Mouse (Mus musculus): ENCODE measurements around the gene Cops2. TPM values are rescaled to one million over a fixed set of nuclear protein-coding genes. Genes with fewer than 3 reads are reported as not detected.

Cops2 gene
- polyA plus RNA-seq, 1 experiment from 2014 or later, result 58.6 TPM

DNA sequence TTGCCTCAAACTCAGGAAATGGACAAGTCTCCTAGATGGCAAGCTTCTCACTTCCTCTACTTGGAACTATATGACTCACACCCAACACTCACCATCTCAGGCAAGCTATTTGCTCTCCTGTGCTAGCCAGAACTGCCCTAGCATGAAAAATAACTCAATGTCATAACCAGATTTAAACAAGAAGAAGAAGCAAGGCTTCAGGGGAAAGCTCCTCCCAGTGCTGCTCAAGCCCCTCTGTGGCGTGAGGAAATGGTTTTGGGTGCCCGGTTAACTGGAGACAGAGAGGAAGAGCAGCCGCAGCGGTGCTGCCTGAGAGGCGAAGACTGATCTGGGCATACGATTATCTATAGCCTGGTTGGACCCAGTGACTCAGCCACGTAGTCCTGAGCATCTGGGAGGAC, 67.5 kb downstream of the Cops2 start:
- no peak overlapping the region for H3K4me2 ChIP-seq (ENCODE audit: low read depth, low read length)
- no peaks in the 10 kb centered on the region for H3K36me3 ChIP-seq (ENCODE audit: control insufficient read depth, insufficient read depth)
- H3K9me3 ChIP-seq (replicated peaks; ENCODE audit: control insufficient read depth, low read length), result no peaks in the 10 kb centered on the region
- H3K9ac ChIP-seq (ENCODE audit: low read length), result no peak overlapping the region
- ATAC-seq (replicated peaks; ENCODE audit: extremely low read depth, insufficient read depth, low FRiP score), result no peak
- WGBS, result 59% methylated on average over 7 of the region's 7 CpGs
- H3K4me1 ChIP-seq (ENCODE audit: control insufficient read depth, insufficient read depth, low read length), result no peaks in the 10 kb centered on the region
- H3K27ac ChIP-seq (ENCODE audit: low read length), result no peak overlapping the region
- no peak overlapping the region for H3K4me3 ChIP-seq (ENCODE audit: low read length)
- no peaks in the 10 kb centered on the region for H3K27me3 ChIP-seq (ENCODE audit: control insufficient read depth, insufficient read depth, low read length)

DNA sequence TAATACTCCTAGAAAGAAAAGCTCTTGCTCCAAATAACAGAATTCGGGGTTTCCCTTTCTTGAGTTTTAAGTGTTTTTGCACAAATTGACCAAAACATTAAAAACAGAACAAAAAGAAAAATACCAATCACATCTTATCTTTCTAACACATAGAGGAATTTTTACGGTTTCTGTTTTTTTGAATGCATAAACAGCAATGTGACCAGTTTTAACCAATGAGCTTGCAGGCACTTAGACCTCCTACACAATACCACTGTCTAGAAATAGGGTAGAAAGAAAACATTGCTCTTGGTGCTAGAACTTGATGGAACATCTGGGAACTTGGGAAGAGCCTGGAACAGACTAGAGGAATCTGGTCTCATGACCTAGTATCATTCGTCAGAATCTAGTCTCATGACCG, 68.7 kb downstream of the Cops2 start:
- ATAC-seq (replicated peaks; ENCODE audit: extremely low read depth, insufficient read depth, low FRiP score), result no peak
- 91% methylated on average over 4 of the region's 4 CpGs for WGBS

DNA sequence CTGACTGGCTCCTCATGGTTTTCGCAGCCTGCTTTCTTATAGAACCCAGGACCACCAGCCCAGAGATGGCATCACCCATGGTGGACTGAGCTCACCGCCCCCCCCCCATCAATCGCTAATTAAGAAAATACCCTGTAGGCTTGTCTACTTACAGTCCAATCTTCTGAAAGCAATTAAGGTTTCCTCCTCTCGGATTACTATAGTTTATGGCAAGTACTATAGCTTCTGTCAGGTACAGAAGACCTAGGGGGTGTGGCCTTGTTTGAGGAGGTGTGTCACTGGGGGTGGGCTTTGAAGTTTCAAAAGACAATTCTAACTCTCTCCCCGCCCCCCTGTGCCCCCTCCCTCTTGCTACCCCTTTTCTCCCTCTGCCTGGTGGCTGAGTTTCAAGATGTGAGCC, 69.7 kb downstream of the Cops2 start:
- Histone ChIP-seq H3K4me1 (ENCODE audit: control insufficient read depth, insufficient read depth, low read length) (no peaks in the 10 kb centered on the region), H3K4me2 (ENCODE audit: low read depth, low read length) (no peak overlapping the region), H3K27me3 (ENCODE audit: control insufficient read depth, insufficient read depth, low read length) (no peaks in the 10 kb centered on the region), H3K27ac (ENCODE audit: low read length) (no peak overlapping the region), H3K9ac (ENCODE audit: low read length) (no peak overlapping the region), H3K9me3 (replicated peaks; ENCODE audit: control insufficient read depth, low read length) (no peaks in the 10 kb centered on the region), H3K36me3 (ENCODE audit: control insufficient read depth, insufficient read depth) (no peaks in the 10 kb centered on the region), H3K4me3 (ENCODE audit: low read length) (no peak overlapping the region)
- 81% methylated on average over 5 of the region's 5 CpGs for WGBS
- no peak for ATAC-seq (replicated peaks; ENCODE audit: extremely low read depth, insufficient read depth, low FRiP score)

More for the DNA sequence above, 68.7 kb downstream of the Cops2 start:
- no peak overlapping the region for H3K4me3 ChIP-seq (ENCODE audit: low read length)
- H3K27me3 ChIP-seq (ENCODE audit: control insufficient read depth, insufficient read depth, low read length), result no peaks in the 10 kb centered on the region
- H3K4me2 ChIP-seq (ENCODE audit: low read depth, low read length), result no peak overlapping the region
- H3K27ac ChIP-seq (ENCODE audit: low read length), result no peak overlapping the region
- no peaks in the 10 kb centered on the region for H3K36me3 ChIP-seq (ENCODE audit: control insufficient read depth, insufficient read depth)
- no peaks in the 10 kb centered on the region for H3K9me3 ChIP-seq (replicated peaks; ENCODE audit: control insufficient read depth, low read length)
- no peaks in the 10 kb centered on the region for H3K4me1 ChIP-seq (ENCODE audit: control insufficient read depth, insufficient read depth, low read length)
- H3K9ac ChIP-seq (ENCODE audit: low read length), result no peak overlapping the region

DNA sequence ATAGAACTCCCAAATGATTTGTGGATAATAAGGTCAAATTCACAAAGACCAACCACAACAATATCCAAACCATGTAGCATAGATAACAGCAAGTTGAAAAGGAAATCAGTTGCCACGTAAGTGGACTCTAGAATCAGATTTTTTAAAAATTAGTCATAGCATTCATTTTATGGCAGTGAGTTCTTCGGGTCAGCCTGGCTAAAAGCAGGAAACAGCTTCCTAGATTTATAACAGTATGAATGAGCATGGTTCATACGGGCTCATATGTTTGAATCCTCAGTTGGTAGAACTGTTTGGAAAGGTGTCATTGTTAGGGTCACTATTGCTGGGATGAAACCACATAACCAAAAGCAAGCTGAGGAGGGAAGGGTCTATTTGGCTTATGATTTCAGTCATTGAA, 70.2 kb downstream of the Cops2 start:
- ATAC-seq (replicated peaks; ENCODE audit: extremely low read depth, insufficient read depth, low FRiP score), result no peak
- Histone ChIP-seq H3K27ac (ENCODE audit: low read length) (no peak overlapping the region), H3K4me1 (ENCODE audit: control insufficient read depth, insufficient read depth, low read length) (peaks cover under 1% of the 10 kb centered on the region; the same call in 1 of the 2 replicates), H3K9ac (ENCODE audit: low read length) (no peak overlapping the region), H3K27me3 (ENCODE audit: control insufficient read depth, insufficient read depth, low read length) (no peaks in the 10 kb centered on the region), H3K36me3 (ENCODE audit: control insufficient read depth, insufficient read depth) (no peaks in the 10 kb centered on the region), H3K4me3 (ENCODE audit: low read length) (no peak overlapping the region), H3K4me2 (ENCODE audit: low read depth, low read length) (no peak overlapping the region), H3K9me3 (replicated peaks; ENCODE audit: control insufficient read depth, low read length) (no peaks in the 10 kb centered on the region)
- WGBS, result 59% methylated on average over 3 of the region's 3 CpGs

DNA sequence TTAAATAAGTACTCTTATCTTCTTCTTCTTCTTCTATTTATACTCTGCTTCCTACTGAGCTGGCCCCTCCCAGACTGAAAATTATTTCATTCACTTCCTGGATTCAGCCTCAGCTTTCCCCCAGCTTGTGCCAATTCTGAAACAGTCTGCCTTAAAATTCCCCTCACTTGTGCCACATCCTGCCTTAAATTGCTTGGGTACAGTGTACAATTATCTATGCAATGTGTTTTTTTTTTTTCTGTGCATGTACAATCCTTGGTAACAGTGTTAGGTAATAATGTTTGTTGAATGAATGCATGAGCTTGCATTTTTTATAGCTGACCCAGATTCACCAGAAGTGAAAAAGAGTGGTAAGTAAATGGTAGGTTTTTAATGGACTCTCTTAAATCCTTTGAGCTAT, 70.6 kb downstream of the Cops2 start:
- ATAC-seq (replicated peaks; ENCODE audit: extremely low read depth, insufficient read depth, low FRiP score), result no peak

DNA sequence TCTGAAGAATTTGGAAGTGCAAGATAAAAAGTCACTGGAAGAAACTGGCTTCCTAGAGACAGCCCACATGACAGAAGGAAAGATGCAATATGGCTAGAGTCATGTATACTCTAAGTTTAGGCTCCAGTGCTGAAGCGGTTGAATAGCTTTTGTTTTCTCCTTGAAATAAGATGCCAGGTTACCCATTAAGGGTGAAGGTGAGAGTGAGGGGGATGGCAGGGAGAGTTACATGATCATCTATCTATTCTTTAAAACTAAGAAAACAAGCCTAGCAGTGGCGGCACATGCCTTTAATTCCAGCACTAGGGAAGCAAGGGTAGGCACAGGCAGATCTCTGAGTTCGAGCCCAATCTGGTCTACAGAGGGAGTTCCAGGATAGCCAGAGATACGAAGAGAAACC, 73.9 kb downstream of the Cops2 start:
- H3K9me3 ChIP-seq (replicated peaks; ENCODE audit: control insufficient read depth, low read length), result no peaks in the 10 kb centered on the region
- no peak overlapping the region for H3K4me3 ChIP-seq (ENCODE audit: low read length)
- H3K9ac ChIP-seq (ENCODE audit: low read length), result no peak overlapping the region
- ATAC-seq (replicated peaks; ENCODE audit: extremely low read depth, insufficient read depth, low FRiP score), result no peak
- WGBS, result 57% methylated on average over 4 of the region's 4 CpGs
- H3K4me1 ChIP-seq (ENCODE audit: control insufficient read depth, insufficient read depth, low read length), result peaks cover 21% of the 10 kb centered on the region
- no peak overlapping the region for H3K27ac ChIP-seq (ENCODE audit: low read length)
- H3K36me3 ChIP-seq (ENCODE audit: control insufficient read depth, insufficient read depth), result no peaks in the 10 kb centered on the region
- H3K27me3 ChIP-seq (ENCODE audit: control insufficient read depth, insufficient read depth, low read length), result no peaks in the 10 kb centered on the region
- no peak overlapping the region for H3K4me2 ChIP-seq (ENCODE audit: low read depth, low read length)

More for the DNA sequence above, 70.6 kb downstream of the Cops2 start:
- Histone ChIP-seq H3K9me3 (replicated peaks; ENCODE audit: control insufficient read depth, low read length) (no peaks in the 10 kb centered on the region), H3K27ac (ENCODE audit: low read length) (no peak overlapping the region), H3K9ac (ENCODE audit: low read length) (no peak overlapping the region), H3K4me2 (ENCODE audit: low read depth, low read length) (no peak overlapping the region), H3K4me3 (ENCODE audit: low read length) (no peak overlapping the region), H3K4me1 (ENCODE audit: control insufficient read depth, insufficient read depth, low read length) (peaks cover 5% of the 10 kb centered on the region), H3K36me3 (ENCODE audit: control insufficient read depth, insufficient read depth) (no peaks in the 10 kb centered on the region), H3K27me3 (ENCODE audit: control insufficient read depth, insufficient read depth, low read length) (no peaks in the 10 kb centered on the region)

DNA sequence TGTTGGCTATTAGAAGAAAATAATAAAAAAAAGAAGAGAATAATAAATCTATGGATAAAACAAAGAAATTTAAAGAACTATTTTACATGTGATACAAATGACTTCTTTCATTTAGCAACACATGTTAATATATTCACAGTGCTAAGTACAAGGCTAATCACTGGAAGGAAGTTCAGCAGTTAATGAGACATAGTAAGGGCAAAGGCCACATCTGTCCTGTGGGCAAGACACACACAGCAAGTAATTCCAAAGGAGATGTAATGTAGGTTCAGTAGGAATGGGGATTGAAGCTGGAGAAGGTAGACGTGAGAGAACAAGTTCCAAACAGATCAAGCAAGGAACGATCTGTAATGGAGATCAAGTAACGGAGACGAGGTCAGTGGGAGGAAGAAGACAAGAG, 74.5 kb downstream of the Cops2 start:
- ATAC-seq (replicated peaks; ENCODE audit: extremely low read depth, insufficient read depth, low FRiP score), result no peak

DNA sequence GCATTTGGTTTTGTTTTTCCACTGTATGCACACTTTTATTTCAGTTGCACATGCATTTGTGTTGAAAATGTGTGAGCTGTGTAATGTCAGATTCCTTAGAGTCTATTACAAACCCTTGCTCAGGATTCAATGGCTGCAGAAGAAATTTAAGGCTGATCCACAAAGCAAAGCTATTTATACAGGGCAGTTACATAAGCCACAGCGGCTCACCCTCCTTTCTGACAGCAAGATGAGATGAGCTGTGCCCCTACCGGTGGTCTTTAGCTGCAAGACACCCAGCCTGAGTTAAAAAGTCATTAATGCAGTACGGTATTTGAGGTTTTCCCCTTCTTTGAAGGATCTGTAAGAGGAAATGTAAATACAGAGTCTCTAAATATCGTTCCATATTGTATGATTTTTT, 75.1 kb downstream of the Cops2 start:
- ATAC-seq (replicated peaks; ENCODE audit: extremely low read depth, insufficient read depth, low FRiP score), result no peak
- Histone ChIP-seq H3K36me3 (ENCODE audit: control insufficient read depth, insufficient read depth) (no peaks in the 10 kb centered on the region), H3K9ac (ENCODE audit: low read length) (no peak overlapping the region), H3K9me3 (replicated peaks; ENCODE audit: control insufficient read depth, low read length) (no peaks in the 10 kb centered on the region), H3K4me2 (ENCODE audit: low read depth, low read length) (no peak overlapping the region), H3K4me1 (ENCODE audit: control insufficient read depth, insufficient read depth, low read length) (peaks cover 21% of the 10 kb centered on the region), H3K27me3 (ENCODE audit: control insufficient read depth, insufficient read depth, low read length) (no peaks in the 10 kb centered on the region), H3K4me3 (ENCODE audit: low read length) (no peak overlapping the region), H3K27ac (ENCODE audit: low read length) (no peak overlapping the region)
- WGBS, result 52% methylated on average over 4 of the region's 4 CpGs

More for the DNA sequence above, 74.5 kb downstream of the Cops2 start:
- H3K9ac ChIP-seq (ENCODE audit: low read length), result no peak overlapping the region
- no peaks in the 10 kb centered on the region for H3K9me3 ChIP-seq (replicated peaks; ENCODE audit: control insufficient read depth, low read length)
- peaks cover 21% of the 10 kb centered on the region for H3K4me1 ChIP-seq (ENCODE audit: control insufficient read depth, insufficient read depth, low read length)
- H3K27ac ChIP-seq (ENCODE audit: low read length), result no peak overlapping the region
- no peak overlapping the region for H3K4me2 ChIP-seq (ENCODE audit: low read depth, low read length)
- H3K4me3 ChIP-seq (ENCODE audit: low read length), result no peak overlapping the region
- no peaks in the 10 kb centered on the region for H3K27me3 ChIP-seq (ENCODE audit: control insufficient read depth, insufficient read depth, low read length)
- 70% methylated on average over 4 of the region's 4 CpGs for WGBS
- no peaks in the 10 kb centered on the region for H3K36me3 ChIP-seq (ENCODE audit: control insufficient read depth, insufficient read depth)

DNA sequence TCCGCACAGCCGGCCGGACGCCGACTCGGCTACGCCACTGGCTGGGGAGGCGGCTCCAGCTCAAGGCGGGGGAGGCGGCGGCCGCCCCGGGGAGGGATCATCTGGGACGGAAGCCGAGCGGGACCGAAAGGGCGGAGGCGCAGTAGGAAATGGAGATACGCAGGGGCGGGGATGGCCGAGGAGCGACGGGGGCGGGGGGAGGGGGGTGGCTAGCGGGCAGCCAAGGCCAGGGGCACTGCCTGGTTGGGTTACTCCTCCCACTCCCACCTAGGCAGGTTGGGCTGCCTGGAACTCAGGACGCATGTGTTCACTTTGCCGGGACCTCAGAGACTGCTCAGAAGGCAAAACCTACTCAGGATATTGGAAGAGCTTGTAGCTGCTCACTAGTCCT, 76.2 kb downstream of the Cops2 start, which contains the start of gene Secisbp2l:
Secisbp2l (minus strand) TSS at position 152 of the 391 bp plus-strand sequence.
- 1% methylated on average over 27 of the region's 28 CpGs for WGBS

More for the DNA sequence above, 76.2 kb downstream of the Cops2 start, which contains the start of gene Secisbp2l:
- peak; percentile 95 for ATAC-seq (replicated peaks; ENCODE audit: extremely low read depth, insufficient read depth, low FRiP score)
- H3K4me3 ChIP-seq (ENCODE audit: low read length), result peak within 1 kb of the TSS; percentile 83
- H3K9me3 ChIP-seq (replicated peaks; ENCODE audit: control insufficient read depth, low read length), result no peaks in the 10 kb centered on the region
- H3K36me3 ChIP-seq (ENCODE audit: control insufficient read depth, insufficient read depth), result no peaks in the 10 kb centered on the region
- H3K4me1 ChIP-seq (ENCODE audit: control insufficient read depth, insufficient read depth, low read length), result peaks cover 21% of the 10 kb centered on the region
- H3K4me2 ChIP-seq (ENCODE audit: low read depth, low read length), result peak within 1 kb of the TSS; percentile 76
- H3K27ac ChIP-seq (ENCODE audit: low read length), result peak within 1 kb of the TSS; percentile 83
- H3K27me3 ChIP-seq (ENCODE audit: control insufficient read depth, insufficient read depth, low read length), result no peaks in the 10 kb centered on the region
- peak within 1 kb of the TSS; percentile 91 for H3K9ac ChIP-seq (ENCODE audit: low read length)

Measured in heart, embryonic 16.5 days (tissue).